Mouse (Mus musculus): Measurements from ENCODE around the gene Ptpre. TPM values are rescaled to one million over a fixed set of nuclear protein-coding genes. Genes with fewer than 3 reads are reported as not detected.
"Not testable (repeated sequence)": the region's sequence is repeated elsewhere in the genome, so short reads cannot be mapped to it uniquely, and the experiment has no call there.

Ptpre gene
- polyA plus RNA-seq, 1 experiment from 2014 or later = 3.5 TPM

DNA sequence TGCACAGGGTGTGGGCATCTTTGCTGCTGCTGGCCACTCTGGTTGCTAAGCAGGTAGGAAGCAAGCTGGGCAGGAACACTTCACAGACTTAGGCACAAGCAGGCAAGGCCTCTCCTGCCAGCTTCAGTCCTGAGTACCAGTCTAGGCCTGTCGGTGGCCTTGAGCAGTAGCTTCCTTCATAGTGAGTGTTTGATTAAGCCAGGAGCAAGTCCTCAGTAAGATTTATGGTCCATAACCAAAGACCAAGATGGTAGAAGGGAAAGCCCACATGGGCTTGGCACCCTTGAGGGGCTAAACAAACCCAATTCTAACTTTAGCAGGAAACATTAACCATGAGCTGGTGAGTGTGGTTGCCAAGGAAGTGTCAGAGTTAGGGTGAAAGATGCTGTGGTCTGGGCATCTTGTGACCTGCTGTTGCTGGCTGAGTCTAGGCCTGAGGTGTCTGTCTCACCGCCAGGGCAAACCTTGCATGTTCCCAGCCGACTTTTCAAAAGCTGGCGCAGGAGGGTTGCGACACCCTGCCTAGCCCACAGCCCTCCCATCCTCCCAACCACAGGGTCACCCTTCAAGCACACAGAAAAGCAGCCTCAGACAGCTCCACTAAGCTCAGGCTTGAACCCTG is 122.1 kb downstream of the Ptpre start:
- no peak overlapping the region for H3K4me2 ChIP-seq (replicated peaks)
- H3K9me3 ChIP-seq = no peaks in the 10 kb centered on the region
- H3K4me1 ChIP-seq = no peaks in the 10 kb centered on the region
- no peaks in the 10 kb centered on the region for H3K36me3 ChIP-seq
- no peaks in the 10 kb centered on the region for H3K27me3 ChIP-seq
- no peak overlapping the region for H3K27ac ChIP-seq
- no peak overlapping the region for H3K9ac ChIP-seq
- H3K4me3 ChIP-seq = no peak overlapping the region
- no peak for ATAC-seq (ENCODE audit: low FRiP score, low read depth)
- 90% methylated on average over 5 of the region's 5 CpGs for WGBS

GRCm38 (mm10) chr7:135660314-135660713 is 123.0 kb downstream of the Ptpre start:
- ATAC-seq (ENCODE audit: low FRiP score, low read depth) = no peak

DNA sequence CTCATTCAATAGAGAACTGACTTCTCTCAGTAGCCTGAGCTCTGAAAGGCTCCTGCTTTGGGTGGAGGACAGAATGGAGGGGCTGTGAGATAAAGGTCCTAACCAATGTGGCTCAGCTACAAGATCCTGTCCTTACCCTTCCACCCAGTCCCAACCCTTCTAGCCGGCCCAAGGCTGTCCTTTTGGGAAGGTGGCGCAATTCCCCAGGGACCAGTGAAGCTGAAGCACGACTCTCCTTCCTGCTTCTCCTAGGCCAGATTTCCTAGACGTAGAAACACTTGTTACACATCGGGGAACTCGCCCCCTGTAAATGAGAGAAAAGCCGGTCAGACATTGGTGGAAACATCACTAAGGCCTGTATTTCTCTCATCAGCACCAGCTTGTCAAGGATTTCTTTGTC is 126.9 kb downstream of the Ptpre start:
- no peak overlapping the region for H3K4me3 ChIP-seq
- no peak overlapping the region for H3K4me2 ChIP-seq (replicated peaks)
- no peaks in the 10 kb centered on the region for H3K9me3 ChIP-seq
- H3K36me3 ChIP-seq = no peaks in the 10 kb centered on the region
- no peak for ATAC-seq (ENCODE audit: low FRiP score, low read depth)
- H3K9ac ChIP-seq = no peak overlapping the region
- no peaks in the 10 kb centered on the region for H3K27me3 ChIP-seq
- 68% methylated on average over 7 of the region's 7 CpGs for WGBS
- H3K4me1 ChIP-seq = no peaks in the 10 kb centered on the region
- H3K27ac ChIP-seq = no peak overlapping the region

More at GRCm38 (mm10) chr7:135660314-135660713, 123.0 kb downstream of the Ptpre start:
- no peak overlapping the region for H3K4me3 ChIP-seq
- H3K36me3 ChIP-seq = no peaks in the 10 kb centered on the region
- no peaks in the 10 kb centered on the region for H3K4me1 ChIP-seq
- no peak overlapping the region for H3K9ac ChIP-seq
- H3K4me2 ChIP-seq (replicated peaks) = no peak overlapping the region
- H3K9me3 ChIP-seq = no peaks in the 10 kb centered on the region
- no peak overlapping the region for H3K27ac ChIP-seq
- no peaks in the 10 kb centered on the region for H3K27me3 ChIP-seq

DNA sequence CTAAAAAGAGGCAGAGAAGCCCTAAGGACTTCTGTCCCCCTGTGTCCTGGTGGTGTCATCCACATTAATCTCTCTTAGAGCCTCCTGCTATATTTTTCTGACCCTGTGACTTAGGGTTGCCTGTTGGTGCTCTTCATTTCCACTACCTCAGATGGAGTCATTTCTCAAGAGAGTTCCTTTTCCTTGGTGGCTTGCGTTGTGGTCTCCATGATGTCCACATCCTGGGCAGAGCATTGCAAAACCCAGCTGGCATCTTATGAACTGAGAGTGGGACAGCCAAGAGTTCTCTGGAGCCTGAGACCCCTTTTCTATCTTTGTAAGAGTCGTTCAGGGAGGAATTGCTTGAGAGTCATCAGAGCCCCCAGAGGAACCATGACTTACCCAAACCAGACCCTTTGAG is 129.0 kb downstream of the Ptpre start:
- Histone ChIP-seq H3K9ac (no peak overlapping the region), H3K36me3 (no peaks in the 10 kb centered on the region), H3K27ac (no peak overlapping the region), H3K4me2 (replicated peaks) (no peak overlapping the region), H3K27me3 (no peaks in the 10 kb centered on the region), H3K9me3 (no peaks in the 10 kb centered on the region), H3K4me1 (no peaks in the 10 kb centered on the region), H3K4me3 (no peak overlapping the region)
- WGBS = 88% methylated on average over 2 of the region's 2 CpGs
- ATAC-seq (ENCODE audit: low FRiP score, low read depth) = no peak

DNA sequence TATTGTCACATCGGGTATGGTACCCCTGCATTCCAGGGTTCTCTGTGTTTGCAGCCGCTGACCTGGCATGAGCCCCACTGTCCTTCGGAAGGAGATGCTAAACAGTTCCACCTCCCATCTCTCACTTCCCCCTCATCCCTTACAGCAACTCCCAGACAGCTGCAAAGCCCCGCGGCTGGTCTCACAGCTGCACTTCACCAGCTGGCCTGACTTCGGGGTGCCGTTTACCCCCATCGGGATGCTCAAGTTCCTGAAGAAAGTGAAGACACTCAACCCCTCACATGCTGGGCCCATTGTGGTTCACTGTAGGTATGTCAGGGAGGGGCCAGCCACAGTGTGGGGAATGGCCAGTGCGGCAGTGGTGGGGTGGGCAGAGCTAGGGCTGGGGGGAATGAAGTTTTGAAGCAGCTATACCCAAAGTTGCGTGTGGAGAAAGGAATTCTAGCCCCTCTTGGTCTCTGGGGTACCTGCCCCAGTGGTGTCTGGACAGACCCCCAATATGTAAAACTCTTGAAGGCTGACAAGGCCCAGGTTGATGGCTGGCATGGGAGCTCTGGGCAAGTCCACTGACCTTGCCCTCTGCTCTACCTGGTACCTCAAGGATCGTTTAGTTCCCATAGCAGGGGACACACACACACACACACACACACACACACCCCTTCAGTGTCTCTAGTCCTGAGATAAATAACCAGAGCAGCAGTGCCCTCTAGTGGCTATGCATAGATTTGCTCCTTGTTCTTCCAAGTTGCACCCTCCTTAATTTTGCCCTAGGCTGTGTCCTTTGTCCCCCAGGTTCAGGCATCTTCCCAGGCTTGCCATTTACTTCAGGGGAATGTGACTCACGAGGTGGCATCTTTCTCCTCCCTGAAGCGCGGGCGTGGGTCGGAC is 131.8 kb downstream of the Ptpre start:
- WGBS = 31% methylated on average over 16 of the region's 16 CpGs
- ATAC-seq (ENCODE audit: low FRiP score, low read depth) = peak; percentile 55
- Histone ChIP-seq H3K27me3 (no peaks in the 10 kb centered on the region), H3K4me1 (no peaks in the 10 kb centered on the region), H3K4me3 (no peak overlapping the region), H3K27ac (no peak overlapping the region), H3K9ac (no peak overlapping the region), H3K9me3 (no peaks in the 10 kb centered on the region), H3K4me2 (replicated peaks) (no peak overlapping the region), H3K36me3 (no peaks in the 10 kb centered on the region)

GRCm38 (mm10) chr7:135673576-135673975 is 136.3 kb downstream of the Ptpre start:
- Histone ChIP-seq H3K4me1 (no peaks in the 10 kb centered on the region), H3K9ac (no peak overlapping the region; the same call in 1 of the 2 replicates), H3K27me3 (no peaks in the 10 kb centered on the region), H3K36me3 (no peaks in the 10 kb centered on the region), H3K27ac (no peak overlapping the region), H3K4me3 (no peak overlapping the region), H3K9me3 (no peaks in the 10 kb centered on the region), H3K4me2 (replicated peaks) (no peak overlapping the region)
- 62% methylated on average over 3 of the region's 3 CpGs for WGBS
- no peak for ATAC-seq (ENCODE audit: low FRiP score, low read depth)

DNA sequence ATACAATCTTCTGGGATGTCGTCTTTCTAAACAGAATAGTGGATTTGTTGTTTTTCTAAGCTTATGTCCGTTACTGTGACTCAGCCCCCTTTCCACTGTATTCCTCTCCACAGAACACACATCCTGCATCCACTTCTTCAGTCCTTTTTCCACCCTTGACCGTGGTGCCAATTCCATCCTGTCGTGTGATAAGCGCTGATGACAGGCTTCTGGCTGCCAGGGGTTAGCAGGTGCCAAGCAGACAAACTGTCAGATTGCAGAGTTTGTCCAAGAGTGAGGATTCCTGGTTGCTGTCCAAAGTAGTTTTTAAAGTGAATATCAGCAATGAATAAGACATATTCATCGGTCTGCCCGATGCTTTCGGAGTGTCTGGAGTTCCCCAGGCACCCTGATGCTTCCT is 139.4 kb downstream of the Ptpre start:
- Histone ChIP-seq H3K9ac (no peak overlapping the region), H3K27ac (no peak overlapping the region), H3K9me3 (no peaks in the 10 kb centered on the region), H3K27me3 (no peaks in the 10 kb centered on the region), H3K4me2 (replicated peaks) (no peak overlapping the region), H3K4me3 (no peak overlapping the region), H3K36me3 (no peaks in the 10 kb centered on the region), H3K4me1 (no peaks in the 10 kb centered on the region)
- no peak for ATAC-seq (ENCODE audit: low FRiP score, low read depth)
- WGBS = 86% methylated on average over 8 of the region's 8 CpGs

- Histone ChIP-seq H3K9ac (no peak overlapping the region), H3K36me3 (peaks cover 5% of the 10 kb centered on the region; the same call in 1 of the 2 replicates), H3K4me1 (no peaks in the 10 kb centered on the region), H3K9me3 (no peaks in the 10 kb centered on the region), H3K27me3 (no peaks in the 10 kb centered on the region), H3K4me2 (replicated peaks) (no peak overlapping the region), H3K4me3 (no peak overlapping the region), H3K27ac (no peak overlapping the region)
- WGBS = 74% methylated on average over 5 of the region's 5 CpGs
- no peak for ATAC-seq (ENCODE audit: low FRiP score, low read depth)
These were observed 143.1 kb downstream of the Ptpre start for GRCm38 (mm10) chr7:135680334-135680733.

GRCm38 (mm10) chr7:135684098-135684497 is 146.8 kb downstream of the Ptpre start:
- H3K27ac ChIP-seq; H3K9me3 ChIP-seq; H3K4me2 ChIP-seq (replicated peaks); H3K9ac ChIP-seq; H3K27me3 ChIP-seq; H3K4me1 ChIP-seq; ATAC-seq (ENCODE audit: low FRiP score, low read depth); H3K4me3 ChIP-seq: not testable (repeated sequence)
- peaks cover 38% of the 10 kb centered on the region for H3K36me3 ChIP-seq
- 66% methylated on average over 4 of the region's 4 CpGs for WGBS

GRCm38 (mm10) chr7:135684938-135685337 is 147.7 kb downstream of the Ptpre start:
- no peak overlapping the region for H3K4me3 ChIP-seq
- whole genome bisulfite sequencing = 87% methylated on average over 7 of the region's 7 CpGs
- peaks cover 44% of the 10 kb centered on the region for H3K36me3 ChIP-seq
- H3K27me3 ChIP-seq = no peaks in the 10 kb centered on the region
- H3K27ac ChIP-seq = no peak overlapping the region
- no peak for ATAC-seq (ENCODE audit: low FRiP score, low read depth)
- H3K9me3 ChIP-seq = no peaks in the 10 kb centered on the region
- no peak overlapping the region for H3K9ac ChIP-seq
- H3K4me1 ChIP-seq = no peaks in the 10 kb centered on the region
- no peak overlapping the region for H3K4me2 ChIP-seq (replicated peaks)

GRCm38 (mm10) chr7:135689396-135689795 is 152.1 kb downstream of the Ptpre start:
- Histone ChIP-seq H3K4me3 (no peak overlapping the region), H3K9ac (no peak overlapping the region), H3K4me1 (no peaks in the 10 kb centered on the region), H3K9me3 (no peaks in the 10 kb centered on the region), H3K27ac (no peak overlapping the region), H3K4me2 (replicated peaks) (no peak overlapping the region), H3K36me3 (peaks cover 85% of the 10 kb centered on the region), H3K27me3 (no peaks in the 10 kb centered on the region)
- WGBS = 93% methylated on average over 7 of the region's 7 CpGs
- ATAC-seq (ENCODE audit: low FRiP score, low read depth) = no peak

GRCm38 (mm10) chr7:135691941-135692340 is 154.7 kb downstream of the Ptpre start:
- no peak overlapping the region for H3K4me2 ChIP-seq (replicated peaks)
- H3K9me3 ChIP-seq = no peaks in the 10 kb centered on the region
- WGBS = 96% methylated on average over 5 of the region's 5 CpGs
- no peak for ATAC-seq (ENCODE audit: low FRiP score, low read depth)
- no peaks in the 10 kb centered on the region for H3K27me3 ChIP-seq
- H3K27ac ChIP-seq = no peak overlapping the region
- no peak overlapping the region for H3K4me3 ChIP-seq
- no peak overlapping the region for H3K9ac ChIP-seq
- H3K4me1 ChIP-seq = no peaks in the 10 kb centered on the region
- H3K36me3 ChIP-seq = peaks cover 92% of the 10 kb centered on the region

Data from limb, embryonic 13.5 days (tissue).